Mouse (Mus musculus): ENCODE measurements around the gene Gosr1. TPM values are rescaled to one million over a fixed set of nuclear protein-coding genes. Genes with fewer than 3 reads are reported as not detected.

Gene Gosr1
- polyA plus RNA-seq, 1 experiment from 2014 or later, result 24.3 TPM

Other genes starting within 250 kb of the Gosr1 start
- gene Abr, start 141.3 kb downstream of the Gosr1 start, polyA plus RNA-seq (2015; fragmentation: Nextera tagmentation; extraction: Ambion mirVana), result 99.9 and 113 TPM in 2 replicates
- gene Bhlha9, start 91.1 kb downstream of the Gosr1 start, polyA plus RNA-seq (2015; fragmentation: Nextera tagmentation; extraction: Ambion mirVana), result 1.3 and 1.7 TPM in 2 replicates
- 0.82 and 2.8 TPM in 2 replicates for gene Trarg1, start 83.8 kb downstream of the Gosr1 start, polyA plus RNA-seq (2015; fragmentation: Nextera tagmentation; extraction: Ambion mirVana)
- gene Cpd, start 83.4 kb upstream of the Gosr1 start, polyA plus RNA-seq (2015; fragmentation: Nextera tagmentation; extraction: Ambion mirVana), result 5.4 and 6.3 TPM in 2 replicates
- not detected in 2 replicates for gene Tmigd1, start 138.6 kb upstream of the Gosr1 start, polyA plus RNA-seq (2015; fragmentation: Nextera tagmentation; extraction: Ambion mirVana)
- 131 and 136 TPM in 2 replicates for gene Blmh, start 161.2 kb upstream of the Gosr1 start, polyA plus RNA-seq (2015; fragmentation: Nextera tagmentation; extraction: Ambion mirVana)
- gene Slc6a4, start 235.0 kb upstream of the Gosr1 start, polyA plus RNA-seq (2015; fragmentation: Nextera tagmentation; extraction: Ambion mirVana), result 8.5 and 9.3 TPM in 2 replicates

All from hindbrain, embryonic 15.5 days (tissue).